Mouse (Mus musculus) adrenal gland, adult 10 weeks (tissue): ENCODE measurements around the gene 2410015M20Rik. TPM values are rescaled to one million over a fixed set of nuclear protein-coding genes. Genes with fewer than 3 reads are reported as not detected.

Experiments used
- polyA plus RNA-seq: library from polyadenylated mRNA; stranded (reverse); fragments of 350-450 nt; fragmentation: Illumina TruSeq; extraction: RNeasy Lipid Tissue Mini Kit (QIAGEN cat#74804); gene quantifications from one replicate; pipeline ENCODE4 v1.2.3, GENCODE M21; 2014; ENCODE audit warnings: low read depth, low replicate concordance

Gene 2410015M20Rik
- 10.4 TPM for polyA plus RNA-seq

GRCm38 (mm10) chr17:56609452-56610171 lies at the start of gene 2410015M20Rik:
Gene 2410015M20Rik, minus strand, starts transcription at chr17:56609771.

GRCm38 (mm10) chr17:56627530-56628277 lies 18.1 kb upstream of the 2410015M20Rik start, which contains the start of gene Catsperd:
Gene Catsperd, plus strand, starts transcription at chr17:56628143.

GRCm38 (mm10) chr17:56626754-56627470 lies 17.3 kb upstream of the 2410015M20Rik start, which contains the start of gene Lonp1:
Gene Lonp1, minus strand, starts transcription at chr17:56626887.

DNA sequence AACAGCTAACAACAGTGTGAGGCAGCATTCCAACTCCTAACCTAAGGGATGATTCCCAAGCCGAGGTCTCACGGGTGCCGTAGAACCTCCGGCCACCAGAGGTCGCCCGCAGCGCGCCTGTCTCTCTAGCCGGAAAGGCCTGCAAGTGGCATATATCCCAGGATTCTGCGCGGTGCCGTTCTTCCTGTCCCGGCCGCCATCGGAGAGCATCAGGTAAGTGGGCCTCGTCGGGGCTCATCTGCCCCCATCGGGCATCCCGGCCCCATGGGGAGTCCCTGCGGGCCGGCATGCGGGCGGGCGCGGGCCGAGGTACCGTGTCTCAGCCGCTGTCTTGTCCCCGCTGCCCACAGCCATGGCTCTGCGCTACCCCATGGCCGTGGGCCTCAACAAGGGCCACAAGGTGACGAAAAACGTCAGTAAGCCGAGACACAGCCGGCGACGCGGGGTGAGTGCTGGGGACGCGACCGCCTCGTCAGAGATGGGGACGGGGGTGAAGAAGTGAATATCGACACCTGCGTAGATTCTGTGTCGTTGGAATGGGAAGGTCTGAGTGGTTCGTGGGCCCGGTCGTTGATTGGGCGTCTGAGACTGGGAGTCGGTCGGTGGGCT lies 3.8 kb upstream of the 2410015M20Rik start, which contains the start of gene Rpl36:
Rpl36 (plus strand) TSS at position 181 of the 609 bp plus-strand sequence.

DNA sequence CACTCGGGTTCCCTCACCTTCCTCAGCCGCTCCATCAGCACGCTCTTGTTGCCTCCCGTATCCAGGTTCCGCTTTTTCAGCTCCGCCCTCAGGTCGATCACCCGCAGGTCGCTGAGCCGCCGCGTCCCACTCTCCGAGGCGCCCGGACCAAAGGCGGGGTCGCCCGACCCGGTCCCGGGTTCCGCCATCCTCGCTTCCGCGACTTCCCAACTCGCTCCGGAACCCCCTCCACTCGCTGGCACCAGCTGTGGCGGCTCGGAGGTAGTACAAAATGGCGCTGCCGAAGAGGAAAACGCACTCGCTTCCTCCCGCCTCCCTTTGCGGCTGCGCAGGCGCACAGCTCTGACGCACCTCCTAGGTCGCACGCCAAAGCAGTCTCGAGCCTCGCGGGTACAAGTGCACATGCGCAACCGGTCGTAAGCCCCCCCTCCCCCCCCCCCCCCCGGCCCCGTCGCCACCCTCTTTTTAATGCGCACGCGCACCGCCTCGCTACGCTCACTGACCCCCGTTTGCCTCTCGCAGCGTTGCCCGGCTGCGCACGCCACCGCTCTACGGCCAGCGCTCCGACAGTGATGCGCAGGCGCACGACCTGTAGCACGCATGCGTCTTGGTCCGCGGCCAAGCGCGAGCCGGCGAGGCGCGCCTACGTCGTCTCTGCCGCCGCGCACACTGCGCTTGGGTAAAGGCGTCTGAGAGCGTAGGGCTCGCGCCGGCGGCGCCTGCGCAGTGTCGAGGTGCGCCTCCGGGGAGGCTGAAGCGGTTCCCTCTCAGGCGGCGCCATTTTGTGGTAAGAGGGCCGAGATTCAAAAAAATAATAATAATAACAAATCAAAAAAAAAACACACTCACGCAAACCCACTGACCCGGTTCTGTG lies 25.1 kb downstream of the 2410015M20Rik start, which contains the start of the genes Safb2 and Safb:
Safb2 (minus strand) TSS at position 329 of the 874 bp plus-strand sequence.
Safb (plus strand) TSS at position 569 of the 874 bp plus-strand sequence.

Other genes with a start within 250 kb of the 2410015M20Rik start
- gene Ptprs, start 133.3 kb downstream of the 2410015M20Rik start, polyA plus RNA-seq = 6.4 TPM
- gene Znrf4, start 97.3 kb downstream of the 2410015M20Rik start, polyA plus RNA-seq = not detected
- gene Gm20219, start 55.4 kb downstream of the 2410015M20Rik start, polyA plus RNA-seq = not detected
- gene Safb2, start 25.2 kb downstream of the 2410015M20Rik start, polyA plus RNA-seq = 33.4 TPM
- gene Safb, start 24.9 kb downstream of the 2410015M20Rik start, polyA plus RNA-seq = 12.6 TPM
- not detected for gene Rpl36, start 3.6 kb upstream of the 2410015M20Rik start, polyA plus RNA-seq
- 39.0 TPM for gene Lonp1, start 17.1 kb upstream of the 2410015M20Rik start, polyA plus RNA-seq
- gene Catsperd, start 18.4 kb upstream of the 2410015M20Rik start, polyA plus RNA-seq = 1.5 TPM
- 2.2 TPM for gene Ranbp3, start 63.5 kb upstream of the 2410015M20Rik start, polyA plus RNA-seq
- gene Ndufa11, start 108.0 kb upstream of the 2410015M20Rik start, polyA plus RNA-seq = not detected
- gene Vmac, start 108.3 kb upstream of the 2410015M20Rik start, polyA plus RNA-seq = 17.1 TPM
- gene Nrtn, start 147.8 kb upstream of the 2410015M20Rik start, polyA plus RNA-seq = not detected
- 1.4 TPM for gene Dus3l, start 155.0 kb upstream of the 2410015M20Rik start, polyA plus RNA-seq
- gene Prr22, start 160.5 kb upstream of the 2410015M20Rik start, polyA plus RNA-seq = not detected
- 0.41 TPM for gene Rfx2, start 221.2 kb upstream of the 2410015M20Rik start, polyA plus RNA-seq